Mouse (Mus musculus) kidney, adult 2 months (tissue): ENCODE measurements around the gene Adcy2.

Experiments used
- CTCF ChIP-seq: fragments of 200-500 bp; conservative IDR thresholded peaks from 2 replicates; pipeline ENCODE4 v1.5.1; 2011; ENCODE audit warnings: low read depth, mild to moderate bottlenecking, control low read depth, low read length, moderate library complexity, mixed read lengths; ENCODE audit not compliant: insufficient read depth, insufficient read length
- POLR2A ChIP-seq: fragments of 200-500 bp; IDR thresholded peaks from one replicate; pipeline ENCODE4 v1.6.1; 2011; ENCODE audit warnings: low read depth, low read length, control low read depth

DNA sequence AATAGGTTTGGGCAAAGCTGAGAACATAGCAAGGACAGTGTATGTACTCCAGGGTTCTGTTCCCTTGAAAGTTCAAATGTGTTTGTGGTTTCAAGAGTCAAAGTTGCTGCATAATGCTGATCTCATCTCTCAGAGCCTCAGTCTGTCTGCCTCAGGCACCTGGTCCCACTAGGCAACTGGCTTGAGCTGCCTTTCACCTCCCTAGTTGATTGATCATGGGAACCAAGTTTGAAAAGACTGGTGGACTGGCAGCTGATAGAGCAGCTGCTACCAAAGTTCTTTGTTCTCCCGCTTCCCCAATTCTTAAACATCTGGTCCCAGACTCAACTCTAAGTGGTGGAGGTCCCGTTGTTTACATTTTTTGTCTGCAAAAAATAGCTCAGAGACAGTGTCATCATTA lies 56.6 kb downstream of the Adcy2 start:
- no peak for TF ChIP-seq CTCF
- TF ChIP-seq POLR2A: no peak
